Mouse (Mus musculus) hindbrain, embryonic 14.5 days (tissue): Measurements from ENCODE around the gene Tceal7. TPM values are rescaled to one million over a fixed set of nuclear protein-coding genes. Genes with fewer than 3 reads are reported as not detected.

Experiments used
- ATAC-seq: fragments of 200-750 bp; cut with Nextera tagmentation; 2 replicates; pipeline ENCODE4 v1.8.0; 2017; ENCODE audit warnings: moderate number of reproducible peaks, mild to moderate bottlenecking, moderate TSS enrichment, moderate library complexity; ENCODE audit not compliant: low FRiP score
- DNase-seq: peaks from one replicate; pipeline ENCODE4 v3.0.0-alpha.2; 2015; ENCODE audit warnings: low spot score
- H3K27ac ChIP-seq: fragments of 300-500 bp; sonication (generic); 2 replicates; pipeline ENCODE4 v1.5.1; 2014; ENCODE audit warnings: mild to moderate bottlenecking, moderate library complexity
- H3K27me3 ChIP-seq: fragments of 300-500 bp; sonication (generic); 2 replicates; pipeline ENCODE4 v1.6.1; 2014; ENCODE audit warnings: mild to moderate bottlenecking, low read length, mixed read lengths; ENCODE audit not compliant: control insufficient read depth, insufficient read depth
- H3K36me3 ChIP-seq: fragments of 300-500 bp; sonication (generic); replicated peaks from 2 replicates; pipeline ENCODE4 v1.6.1; 2014; ENCODE audit not compliant: control insufficient read depth, insufficient read depth
- H3K4me1 ChIP-seq: fragments of 300-500 bp; sonication (generic); replicated peaks from 2 replicates; pipeline ENCODE4 v1.6.1; 2014; ENCODE audit warnings: antibody characterized with exemption, low read length, mixed read lengths; ENCODE audit not compliant: control insufficient read depth, insufficient read depth
- H3K4me2 ChIP-seq: fragments of 300-500 bp; sonication (generic); replicated peaks from 2 replicates; pipeline ENCODE4 v1.6.1; 2014; ENCODE audit warnings: mild to moderate bottlenecking, moderate library complexity
- H3K4me3 ChIP-seq: fragments of 300-500 bp; sonication (generic); replicated peaks from 2 replicates; pipeline ENCODE4 v1.5.1; 2014; ENCODE audit warnings: mild to moderate bottlenecking, low read length
- H3K9ac ChIP-seq: fragments of 300-500 bp; sonication (generic); 2 replicates; pipeline ENCODE4 v1.6.1; 2014
- H3K9me3 ChIP-seq: fragments of 300-500 bp; sonication (generic); 2 replicates; pipeline ENCODE4 v1.6.1; 2016; ENCODE audit warnings: low read length; ENCODE audit not compliant: control insufficient read depth
- WGBS: fragments of 180-500 bp; shearing (Covaris S2); extraction: QIAGEN DNeasy Blood & Tissue Kit; methylation state at CpG from one replicate; pipeline ENCODE4 v1.1.7; 2014; 5-methylcytosine and 5-hydroxymethylcytosine counted together
- polyA plus RNA-seq: library from polyadenylated mRNA; unstranded; fragments of >200 nt; fragmentation: Nextera tagmentation; extraction: Ambion mirVana; gene quantifications from 2 replicates; pipeline ENCODE4 v1.2.1, GENCODE M21; 2014

The Tceal7 gene
- polyA plus RNA-seq, 1 experiment from 2014 or later, result 2.0 TPM

- H3K9ac ChIP-seq, result no peak overlapping the region
- ATAC-seq (no peak), DNase-seq (no peak)
- no peaks in the 10 kb centered on the region for H3K9me3 ChIP-seq
- H3K36me3 ChIP-seq, result no peaks in the 10 kb centered on the region
- H3K27me3 ChIP-seq, result no peaks in the 10 kb centered on the region
- no peak overlapping the region for H3K4me3 ChIP-seq
- no peaks in the 10 kb centered on the region for H3K4me1 ChIP-seq
- H3K4me2 ChIP-seq, result no peak overlapping the region
- 57% methylated on average over 1 of the region's 1 CpGs for WGBS
- H3K27ac ChIP-seq, result no peak overlapping the region
Measured at GRCm38 (mm10) chrX:136196873-136197272, 17.7 kb upstream of the Tceal7 start.

GRCm38 (mm10) chrX:136203257-136203656 lies 11.3 kb upstream of the Tceal7 start:
- Histone ChIP-seq H3K27me3 (no peaks in the 10 kb centered on the region), H3K36me3 (no peaks in the 10 kb centered on the region), H3K27ac (peak overlapping the region; percentile 81), H3K4me3 (peak overlapping the region; percentile 44), H3K9me3 (no peaks in the 10 kb centered on the region), H3K9ac (peak overlapping the region; percentile 62), H3K4me2 (peak overlapping the region; percentile 50), H3K4me1 (no peaks in the 10 kb centered on the region)
- ATAC-seq (peak; percentile 74), DNase-seq (no peak)
- 12% methylated on average over 7 of the region's 7 CpGs for WGBS

DNA sequence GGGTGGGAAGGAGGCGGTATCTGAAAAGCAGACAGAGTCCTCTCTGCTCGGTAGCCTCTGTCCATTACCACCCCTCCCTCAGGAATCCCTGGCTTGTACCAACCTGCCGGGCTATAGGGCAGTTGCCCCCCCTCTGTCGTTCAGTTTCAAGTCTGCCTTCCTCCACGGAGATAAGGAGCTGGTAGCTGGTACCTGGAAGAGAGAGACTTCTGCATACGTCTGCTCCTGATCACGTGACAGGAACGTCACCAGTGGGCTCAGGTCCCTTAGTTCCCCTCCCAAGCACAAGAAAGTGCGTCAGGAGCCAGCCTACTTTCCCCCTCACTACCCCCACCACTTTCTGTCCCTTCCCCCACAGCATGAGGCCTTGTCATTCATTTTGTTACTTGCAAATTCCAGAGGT lies 10.9 kb upstream of the Tceal7 start, which contains the start of gene Tceal5:
Tceal5 (minus strand) TSS at position 213 of the 403 bp plus-strand sequence.
- Histone ChIP-seq H3K27me3 (no peaks in the 10 kb centered on the region), H3K4me1 (no peaks in the 10 kb centered on the region), H3K27ac (peak within 1 kb of the TSS; percentile 81), H3K36me3 (no peaks in the 10 kb centered on the region), H3K9ac (peak within 1 kb of the TSS; percentile 62), H3K4me2 (peak within 1 kb of the TSS; percentile 50), H3K9me3 (no peaks in the 10 kb centered on the region), H3K4me3 (peak within 1 kb of the TSS; percentile 44)
- DNase-seq (peak; percentile 69), ATAC-seq (peak; percentile 93)
- WGBS, result 17% methylated on average over 9 of the region's 9 CpGs

- Histone ChIP-seq H3K9ac (no peak overlapping the region), H3K4me2 (no peak overlapping the region), H3K4me1 (no peaks in the 10 kb centered on the region), H3K4me3 (no peak overlapping the region), H3K36me3 (no peaks in the 10 kb centered on the region), H3K9me3 (no peaks in the 10 kb centered on the region), H3K27ac (no peak overlapping the region), H3K27me3 (no peaks in the 10 kb centered on the region)
- ATAC-seq (no peak), DNase-seq (no peak)
- 75% methylated on average over 6 of the region's 6 CpGs for WGBS
Measured at GRCm38 (mm10) chrX:136204406-136204805, 10.2 kb upstream of the Tceal7 start.

- Histone ChIP-seq H3K9me3 (no peaks in the 10 kb centered on the region), H3K27me3 (no peaks in the 10 kb centered on the region), H3K4me2 (no peak overlapping the region), H3K36me3 (no peaks in the 10 kb centered on the region), H3K4me1 (no peaks in the 10 kb centered on the region), H3K9ac (no peak overlapping the region), H3K4me3 (no peak overlapping the region), H3K27ac (no peak overlapping the region)
- WGBS, result 77% methylated on average over 2 of the region's 2 CpGs
- DNase-seq, result no peak
- no peak for ATAC-seq
Measured at GRCm38 (mm10) chrX:136213396-136213795, 1.2 kb upstream of the Tceal7 start.

GRCm38 (mm10) chrX:136216303-136216702 lies 1.7 kb downstream of the Tceal7 start:
- no peak overlapping the region for H3K27ac ChIP-seq
- H3K9ac ChIP-seq, result no peak overlapping the region
- H3K9me3 ChIP-seq, result no peaks in the 10 kb centered on the region
- 46% methylated on average over 1 of the region's 1 CpGs for WGBS
- H3K4me3 ChIP-seq, result no peak overlapping the region
- H3K36me3 ChIP-seq, result no peaks in the 10 kb centered on the region
- H3K27me3 ChIP-seq, result no peaks in the 10 kb centered on the region
- no peaks in the 10 kb centered on the region for H3K4me1 ChIP-seq
- ATAC-seq (no peak), DNase-seq (no peak)
- H3K4me2 ChIP-seq, result no peak overlapping the region

DNA sequence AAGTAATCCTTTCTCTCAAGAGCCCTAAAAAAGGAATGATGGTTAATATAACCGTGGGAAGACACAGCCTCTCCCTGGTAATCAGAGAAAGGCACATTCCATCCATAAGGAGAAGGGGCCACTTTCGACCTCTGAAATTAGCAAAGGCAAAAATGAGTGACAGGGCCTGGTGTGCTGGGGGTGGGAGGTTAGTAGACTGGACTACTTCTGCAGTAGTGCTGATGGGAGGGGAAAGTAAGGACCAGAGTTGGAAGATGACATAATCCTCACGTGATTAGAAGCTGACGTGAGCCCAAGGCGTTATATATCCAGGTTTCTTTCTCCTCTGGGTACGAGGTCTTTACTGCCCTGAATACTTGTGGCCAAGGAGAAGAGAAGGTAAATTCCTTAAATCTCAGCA lies 9.1 kb downstream of the Tceal7 start:
- no peak overlapping the region for H3K4me3 ChIP-seq
- 76% methylated on average over 6 of the region's 6 CpGs for WGBS
- H3K36me3 ChIP-seq, result no peaks in the 10 kb centered on the region
- 0 out of 2 replicates have a peak, but pooled peaks cover 5% of the 10 kb centered on the region for H3K27me3 ChIP-seq
- no peak overlapping the region for H3K9ac ChIP-seq
- H3K4me1 ChIP-seq, result no peaks in the 10 kb centered on the region
- no peaks in the 10 kb centered on the region for H3K9me3 ChIP-seq
- ATAC-seq, result no peak
- H3K4me2 ChIP-seq, result no peak overlapping the region
- DNase-seq, result no peak
- H3K27ac ChIP-seq, result no peak overlapping the region

GRCm38 (mm10) chrX:136227768-136228167 lies 13.2 kb downstream of the Tceal7 start:
- Histone ChIP-seq H3K4me1 (no peaks in the 10 kb centered on the region), H3K4me2 (no peak overlapping the region), H3K36me3 (no peaks in the 10 kb centered on the region), H3K9me3 (no peaks in the 10 kb centered on the region), H3K27me3 (0 out of 2 replicates have a peak, but pooled peaks cover 5% of the 10 kb centered on the region), H3K9ac (no peak overlapping the region), H3K27ac (no peak overlapping the region), H3K4me3 (no peak overlapping the region)
- WGBS, result 57% methylated on average over 5 of the region's 5 CpGs
- ATAC-seq (no peak), DNase-seq (no peak)

- Histone ChIP-seq H3K36me3 (no peaks in the 10 kb centered on the region), H3K27ac (no peak overlapping the region), H3K4me1 (no peaks in the 10 kb centered on the region), H3K27me3 (no peaks in the 10 kb centered on the region), H3K9me3 (no peaks in the 10 kb centered on the region), H3K9ac (no peak overlapping the region), H3K4me2 (no peak overlapping the region), H3K4me3 (no peak overlapping the region)
- ATAC-seq, result no peak
- peak; percentile 67 for DNase-seq
- WGBS, result 55% methylated on average over 3 of the region's 3 CpGs
Measured at GRCm38 (mm10) chrX:136238118-136238517, 23.5 kb downstream of the Tceal7 start.

DNA sequence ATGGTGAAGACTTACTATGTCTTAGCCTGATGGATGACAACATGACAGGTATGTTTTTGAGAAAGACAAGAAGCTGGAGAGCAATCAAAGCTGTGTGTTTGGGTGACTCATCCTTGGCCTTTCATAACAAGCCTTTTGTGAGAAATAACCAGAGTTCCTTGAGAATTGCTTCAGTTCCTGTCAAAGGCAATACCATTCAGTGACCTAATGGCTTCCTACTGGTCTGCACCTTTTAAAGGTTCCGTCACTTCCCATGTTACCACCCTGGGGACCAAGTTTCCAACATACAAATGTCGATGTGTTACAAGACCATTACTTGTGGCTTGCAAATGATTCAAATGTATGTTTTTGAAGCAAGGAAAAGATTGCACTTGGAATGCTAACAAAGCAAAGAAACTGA lies 28.6 kb downstream of the Tceal7 start:
- Histone ChIP-seq H3K4me3 (no peak overlapping the region), H3K4me1 (0 out of 2 replicates have a peak, but pooled peaks cover 7% of the 10 kb centered on the region), H3K9ac (no peak overlapping the region), H3K27me3 (peaks cover 3% of the 10 kb centered on the region; the same call in 1 of the 2 replicates), H3K4me2 (0 out of 2 replicates have a peak overlapping the region, but pooled peaks have one; percentile 50), H3K36me3 (peaks cover 10% of the 10 kb centered on the region), H3K27ac (no peak overlapping the region), H3K9me3 (no peaks in the 10 kb centered on the region)
- 91% methylated on average over 2 of the region's 2 CpGs for WGBS
- DNase-seq, result no peak
- no peak for ATAC-seq
